Mouse (Mus musculus) midbrain, embryonic 16.5 days (tissue): ENCODE results near the gene Bcl7a. TPM values are rescaled to one million over a fixed set of nuclear protein-coding genes. Genes with fewer than 3 reads are reported as not detected.

ENCODE experiments used
- ATAC-seq: fragments of 200-750 bp; cut with Nextera tagmentation; 2 replicates; pipeline ENCODE4 v1.8.0; 2017; ENCODE audit warnings: moderate TSS enrichment
- H3K27ac ChIP-seq: fragments of 300-500 bp; sonication (generic); 2 replicates; pipeline ENCODE4 v1.5.1; 2014; ENCODE audit warnings: mild to moderate bottlenecking, low read length, mixed read lengths
- H3K27me3 ChIP-seq: fragments of 300-500 bp; sonication (generic); 2 replicates; pipeline ENCODE4 v1.6.1; 2014; ENCODE audit warnings: low read depth, low read length, mixed read lengths; ENCODE audit not compliant: control insufficient read depth, insufficient read depth
- H3K36me3 ChIP-seq: fragments of 300-500 bp; sonication (generic); 2 replicates; pipeline ENCODE4 v1.6.1; 2014; ENCODE audit warnings: mild to moderate bottlenecking, low read length, moderate library complexity, mixed read lengths; ENCODE audit not compliant: control insufficient read depth, insufficient read depth
- H3K4me1 ChIP-seq: fragments of 300-500 bp; sonication (generic); 2 replicates; pipeline ENCODE4 v1.6.1; 2014; ENCODE audit warnings: mild to moderate bottlenecking, low read length, mixed read lengths; ENCODE audit not compliant: control insufficient read depth, insufficient read depth
- H3K4me2 ChIP-seq: fragments of 300-500 bp; sonication (generic); 2 replicates; pipeline ENCODE4 v1.6.1; 2014; ENCODE audit warnings: mild to moderate bottlenecking, low read length, mixed read lengths
- H3K4me3 ChIP-seq: fragments of 300-500 bp; sonication (generic); 2 replicates; pipeline ENCODE4 v1.5.1; 2014; ENCODE audit warnings: low read depth, mild to moderate bottlenecking, low read length, moderate library complexity, mixed read lengths
- H3K9ac ChIP-seq: fragments of 300-500 bp; sonication (generic); 2 replicates; pipeline ENCODE4 v1.6.1; 2014; ENCODE audit warnings: low read depth, low read length, mixed read lengths
- H3K9me3 ChIP-seq: fragments of 300-500 bp; sonication (generic); replicated peaks from 2 replicates; pipeline ENCODE4 v1.6.1; 2014; ENCODE audit warnings: mild to moderate bottlenecking, low read length, mixed read lengths; ENCODE audit not compliant: control insufficient read depth, poor library complexity, severe bottlenecking
- WGBS: fragments of 180-500 bp; shearing (Covaris S2); extraction: QIAGEN DNeasy Blood & Tissue Kit; methylation state at CpG from one replicate; pipeline ENCODE4 v1.1.7; 2014; 5-methylcytosine and 5-hydroxymethylcytosine counted together
- polyA plus RNA-seq: library from polyadenylated mRNA; unstranded; fragments of >200 nt; fragmentation: Nextera tagmentation; extraction: Ambion mirVana; gene quantifications from 2 replicates; pipeline ENCODE4 v1.2.1, GENCODE M21; 2015

The Bcl7a gene
- polyA plus RNA-seq, 1 experiment from 2014 or later = 34.1 TPM

GRCm38 (mm10) chr5:123396901-123397464 is 53.3 kb downstream of the Bcl7a start:
- no peak overlapping the region for H3K27ac ChIP-seq
- H3K27me3 ChIP-seq = no peaks in the 10 kb centered on the region
- 57% methylated on average over 8 of the region's 8 CpGs for WGBS
- no peaks in the 10 kb centered on the region for H3K36me3 ChIP-seq
- peak overlapping the region; percentile 48; the same call in 1 of the 2 replicates for H3K9ac ChIP-seq
- no peak for ATAC-seq
- peak overlapping the region; percentile 81 for H3K4me2 ChIP-seq
- H3K9me3 ChIP-seq = no peaks in the 10 kb centered on the region
- H3K4me3 ChIP-seq = peak overlapping the region; percentile 84
- peaks cover 34% of the 10 kb centered on the region for H3K4me1 ChIP-seq

DNA sequence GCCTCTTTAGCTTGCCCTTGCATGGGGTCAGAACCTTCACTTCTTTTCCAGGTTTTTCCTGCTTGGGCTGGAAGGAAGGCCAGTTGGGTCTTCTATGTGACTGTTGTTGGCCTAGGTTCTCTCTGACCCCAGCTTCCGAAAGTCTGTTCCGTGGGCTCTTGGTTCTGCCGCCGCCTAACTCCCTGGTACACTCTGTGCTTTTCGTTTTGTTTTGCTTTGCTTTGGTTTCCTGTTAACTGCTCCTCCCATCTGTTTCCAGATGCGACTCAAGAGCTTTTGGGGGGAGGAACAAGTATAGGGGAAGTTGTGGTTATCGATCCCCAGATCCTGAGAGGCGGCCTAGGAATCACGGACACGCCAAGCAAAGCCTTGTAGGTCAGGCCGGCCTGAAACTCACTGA is 54.2 kb downstream of the Bcl7a start:
- no peaks in the 10 kb centered on the region for H3K9me3 ChIP-seq
- no peaks in the 10 kb centered on the region for H3K36me3 ChIP-seq
- H3K4me3 ChIP-seq = no peak overlapping the region
- 90% methylated on average over 11 of the region's 11 CpGs for WGBS
- no peaks in the 10 kb centered on the region for H3K27me3 ChIP-seq
- no peak overlapping the region for H3K9ac ChIP-seq
- peaks cover 34% of the 10 kb centered on the region for H3K4me1 ChIP-seq
- peak overlapping the region; percentile 81 for H3K4me2 ChIP-seq
- no peak overlapping the region for H3K27ac ChIP-seq
- ATAC-seq = no peak

DNA sequence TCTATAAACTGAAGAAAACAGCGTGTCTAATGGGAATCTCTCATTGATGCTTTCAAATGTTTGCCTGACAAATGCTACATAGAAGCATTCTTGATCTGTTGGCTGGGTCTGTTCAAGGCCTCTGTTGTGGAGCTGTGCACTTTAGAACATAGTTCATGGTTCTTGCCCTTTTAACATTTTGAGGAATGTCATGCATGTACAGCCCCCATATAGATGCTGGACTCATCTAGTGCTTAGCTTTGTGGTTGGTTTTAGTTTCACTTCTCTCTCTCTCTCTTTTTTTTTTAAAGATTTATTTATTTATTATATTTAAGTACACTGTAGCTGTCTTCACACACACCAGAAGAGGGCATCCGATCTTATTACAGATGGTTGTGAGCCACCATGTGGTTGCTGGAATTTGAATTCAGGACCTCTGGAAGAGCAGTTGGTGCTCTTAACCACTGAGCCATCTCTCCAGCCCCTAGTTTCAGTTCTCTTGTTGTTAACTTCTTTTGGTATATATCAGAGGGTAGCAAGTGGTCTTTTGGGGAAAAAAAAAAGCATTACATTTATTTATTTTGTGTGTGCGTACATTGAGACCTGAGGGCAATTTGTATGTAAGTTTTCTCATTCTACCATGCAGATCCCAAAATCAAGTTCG is 55.3 kb downstream of the Bcl7a start:
- no peak overlapping the region for H3K9ac ChIP-seq
- no peaks in the 10 kb centered on the region for H3K9me3 ChIP-seq
- H3K27ac ChIP-seq = no peak overlapping the region
- H3K4me3 ChIP-seq = no peak overlapping the region
- 95% methylated on average over 4 of the region's 4 CpGs for WGBS
- no peaks in the 10 kb centered on the region for H3K36me3 ChIP-seq
- ATAC-seq = no peak
- H3K4me1 ChIP-seq = peaks cover 33% of the 10 kb centered on the region
- H3K27me3 ChIP-seq = no peaks in the 10 kb centered on the region
- no peak overlapping the region for H3K4me2 ChIP-seq

- no peak overlapping the region for H3K9ac ChIP-seq
- no peak overlapping the region for H3K4me3 ChIP-seq
- H3K27me3 ChIP-seq = no peaks in the 10 kb centered on the region
- no peak overlapping the region for H3K4me2 ChIP-seq
- no peaks in the 10 kb centered on the region for H3K36me3 ChIP-seq
- H3K4me1 ChIP-seq = peaks cover 6% of the 10 kb centered on the region; the same call in 1 of the 2 replicates
- WGBS = 92% methylated on average over 3 of the region's 3 CpGs
- H3K9me3 ChIP-seq = no peaks in the 10 kb centered on the region
- no peak overlapping the region for H3K27ac ChIP-seq
- no peak for ATAC-seq
Observed at GRCm38 (mm10) chr5:123404480-123404879, 60.8 kb downstream of the Bcl7a start.

- Histone ChIP-seq H3K9me3 (no peaks in the 10 kb centered on the region), H3K4me2 (no peak overlapping the region), H3K9ac (no peak overlapping the region), H3K27me3 (no peaks in the 10 kb centered on the region), H3K36me3 (peaks cover 4% of the 10 kb centered on the region; the same call in 1 of the 2 replicates), H3K4me1 (peaks cover 6% of the 10 kb centered on the region; the same call in 1 of the 2 replicates), H3K4me3 (no peak overlapping the region), H3K27ac (no peak overlapping the region)
- ATAC-seq = no peak
- 54% methylated on average over 2 of the region's 2 CpGs for WGBS
Observed at GRCm38 (mm10) chr5:123406952-123407351, 63.3 kb downstream of the Bcl7a start.

GRCm38 (mm10) chr5:123408176-123408575 is 64.5 kb downstream of the Bcl7a start:
- no peak overlapping the region for H3K9ac ChIP-seq
- ATAC-seq = no peak
- H3K27ac ChIP-seq = no peak overlapping the region
- H3K9me3 ChIP-seq = no peaks in the 10 kb centered on the region
- peaks cover 4% of the 10 kb centered on the region; the same call in 1 of the 2 replicates for H3K36me3 ChIP-seq
- no peak overlapping the region for H3K4me3 ChIP-seq
- no peaks in the 10 kb centered on the region for H3K27me3 ChIP-seq
- 44% methylated on average over 3 of the region's 3 CpGs for WGBS
- peaks cover 6% of the 10 kb centered on the region; the same call in 1 of the 2 replicates for H3K4me1 ChIP-seq
- H3K4me2 ChIP-seq = no peak overlapping the region

GRCm38 (mm10) chr5:123412193-123412592 is 68.6 kb downstream of the Bcl7a start:
- H3K4me2 ChIP-seq = no peak overlapping the region
- no peak overlapping the region for H3K4me3 ChIP-seq
- H3K27me3 ChIP-seq = no peaks in the 10 kb centered on the region
- H3K4me1 ChIP-seq = peaks cover 8% of the 10 kb centered on the region
- H3K36me3 ChIP-seq = peaks cover 4% of the 10 kb centered on the region; the same call in 1 of the 2 replicates
- 91% methylated on average over 4 of the region's 4 CpGs for WGBS
- no peaks in the 10 kb centered on the region for H3K9me3 ChIP-seq
- no peak overlapping the region for H3K9ac ChIP-seq
- H3K27ac ChIP-seq = no peak overlapping the region
- no peak for ATAC-seq

DNA sequence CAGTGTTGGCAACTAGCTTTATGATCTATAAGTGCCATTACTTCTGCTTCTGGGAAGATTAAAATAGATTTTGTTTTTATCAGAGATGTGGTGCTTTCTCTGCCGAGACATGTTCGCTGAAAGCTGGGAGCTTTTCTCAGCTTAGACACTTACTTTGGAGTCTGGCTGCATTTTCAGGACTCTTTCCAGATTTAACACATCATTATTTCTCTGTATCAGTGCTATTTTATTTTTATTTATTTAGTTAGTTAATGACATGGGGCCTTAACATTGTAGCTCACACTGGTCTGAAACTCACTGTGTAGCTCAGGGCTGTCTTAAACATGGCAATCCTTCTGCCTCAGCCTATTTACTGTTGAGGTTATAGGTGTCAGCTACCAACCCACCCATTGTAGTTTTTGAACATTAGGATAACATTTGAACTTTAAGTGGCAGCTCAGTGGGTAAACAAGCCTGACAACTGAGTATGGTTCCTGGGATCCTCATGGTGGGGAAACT is 70.3 kb downstream of the Bcl7a start:
- H3K4me1 ChIP-seq = peaks cover 5% of the 10 kb centered on the region
- H3K9me3 ChIP-seq = no peaks in the 10 kb centered on the region
- H3K4me2 ChIP-seq = no peak overlapping the region
- H3K36me3 ChIP-seq = peaks cover 4% of the 10 kb centered on the region; the same call in 1 of the 2 replicates
- H3K4me3 ChIP-seq = no peak overlapping the region
- WGBS = 82% methylated on average over 2 of the region's 2 CpGs
- H3K27me3 ChIP-seq = no peaks in the 10 kb centered on the region
- no peak overlapping the region for H3K27ac ChIP-seq
- no peak overlapping the region for H3K9ac ChIP-seq
- no peak for ATAC-seq

DNA sequence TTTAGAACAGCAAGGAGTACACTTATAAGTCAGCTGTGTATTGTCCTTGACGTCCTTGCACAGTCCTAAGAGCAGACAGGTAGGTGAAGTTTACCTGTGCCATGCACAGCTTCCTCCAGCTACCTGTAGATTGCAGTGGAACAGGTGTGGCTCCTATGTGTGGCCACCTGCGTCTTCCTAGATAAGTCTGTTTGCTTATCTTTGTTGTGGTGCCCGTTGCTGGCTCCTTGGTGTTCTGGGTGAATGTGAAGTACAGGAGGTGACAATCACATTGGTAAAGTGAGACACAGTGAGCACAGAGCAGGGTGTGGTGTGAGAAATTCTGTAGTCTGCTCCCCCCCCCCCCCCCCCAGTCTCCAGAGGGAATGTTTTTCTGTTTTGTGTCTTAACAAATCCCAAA is 72.5 kb downstream of the Bcl7a start:
- 88% methylated on average over 3 of the region's 3 CpGs for WGBS
- no peaks in the 10 kb centered on the region for H3K9me3 ChIP-seq
- no peak overlapping the region for H3K4me2 ChIP-seq
- ATAC-seq = no peak
- peaks cover 5% of the 10 kb centered on the region for H3K4me1 ChIP-seq
- H3K27me3 ChIP-seq = no peaks in the 10 kb centered on the region
- H3K36me3 ChIP-seq = no peaks in the 10 kb centered on the region
- no peak overlapping the region for H3K9ac ChIP-seq
- no peak overlapping the region for H3K27ac ChIP-seq
- H3K4me3 ChIP-seq = no peak overlapping the region
